Mouse (Mus musculus): ENCODE measurements around the gene Rnf11. TPM values are rescaled to one million over a fixed set of nuclear protein-coding genes. Genes with fewer than 3 reads are reported as not detected.

The Rnf11 gene
- polyA plus RNA-seq (2014; fragmentation: Nextera tagmentation; extraction: Ambion mirVana): 75.1 and 76.1 TPM in 2 replicates

DNA sequence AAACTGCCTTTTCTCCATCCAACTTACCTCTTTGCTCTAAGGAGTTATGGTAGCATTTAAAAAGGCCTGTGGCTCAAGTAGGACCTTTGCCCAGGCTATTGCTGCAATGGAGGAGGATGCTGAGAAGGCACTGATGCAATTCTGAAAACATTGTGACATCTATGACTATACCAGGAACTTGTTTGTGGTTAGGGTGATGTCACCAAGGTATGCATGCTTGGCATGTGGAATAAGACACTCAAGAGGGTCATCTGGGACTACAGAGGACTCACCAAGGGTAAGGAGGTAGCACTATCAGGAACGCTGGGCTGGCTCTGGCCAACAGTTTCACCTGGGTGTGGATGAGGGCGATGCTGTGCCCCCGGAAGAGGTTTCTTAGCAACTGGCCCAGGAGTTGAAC, at the start of gene Rnf11:
TSS of gene Rnf11 (minus strand) at position 108 of the 400 bp plus-strand sequence.
- Histone ChIP-seq H3K4me3 (ENCODE audit: low read depth, low read length) (no peak within 1 kb of the TSS), H3K27me3 (replicated peaks; ENCODE audit: control insufficient read depth, insufficient read depth, low read length) (no peaks in the 10 kb centered on the region), H3K36me3 (ENCODE audit: control insufficient read depth, insufficient read depth, low read length) (no peaks in the 10 kb centered on the region), H3K4me2 (ENCODE audit: low read depth, low read length) (no peak within 1 kb of the TSS), H3K4me1 (ENCODE audit: control insufficient read depth, insufficient read depth, low read length) (no peaks in the 10 kb centered on the region), H3K27ac (replicated peaks; ENCODE audit: low read depth, low read length) (no peak within 1 kb of the TSS), H3K9ac (ENCODE audit: low read depth, low read length) (no peak within 1 kb of the TSS), H3K9me3 (ENCODE audit: control insufficient read depth, low read length) (no peaks in the 10 kb centered on the region)
- ATAC-seq (ENCODE audit: low read depth) (no peak), DNase-seq (ENCODE audit: low spot score) (no peak)
- 75% methylated on average over 3 of the region's 3 CpGs for WGBS

DNA sequence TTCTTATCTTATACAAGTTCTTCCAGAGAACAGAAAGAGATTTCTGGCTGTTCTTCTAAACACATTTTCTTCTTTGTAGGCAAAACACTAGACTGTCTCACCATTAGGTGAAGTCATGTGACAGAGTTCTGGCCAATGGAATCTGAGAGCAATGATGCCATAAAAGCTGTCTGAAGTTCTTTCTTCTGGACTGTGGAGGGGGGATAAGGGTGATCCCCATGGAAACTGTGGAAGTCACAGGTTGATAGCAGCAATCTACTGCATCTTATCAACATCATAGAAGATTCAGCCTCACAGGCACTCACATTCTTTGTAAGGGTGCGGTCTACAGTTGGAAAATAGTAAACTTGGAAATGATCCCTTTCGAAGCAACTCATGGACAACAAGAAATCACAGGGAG, 46.6 kb upstream of the Rnf11 start, which contains the start of gene 4930522H14Rik:
TSS of gene 4930522H14Rik (minus strand) at position 187 of the 400 bp plus-strand sequence.
- Histone ChIP-seq H3K27ac (replicated peaks; ENCODE audit: low read depth, low read length) (no peak within 1 kb of the TSS), H3K4me3 (ENCODE audit: low read depth, low read length) (no peak within 1 kb of the TSS), H3K9me3 (ENCODE audit: control insufficient read depth, low read length) (no peaks in the 10 kb centered on the region), H3K36me3 (ENCODE audit: control insufficient read depth, insufficient read depth, low read length) (no peaks in the 10 kb centered on the region), H3K27me3 (replicated peaks; ENCODE audit: control insufficient read depth, insufficient read depth, low read length) (no peaks in the 10 kb centered on the region), H3K4me2 (ENCODE audit: low read depth, low read length) (no peak within 1 kb of the TSS), H3K4me1 (ENCODE audit: control insufficient read depth, insufficient read depth, low read length) (no peaks in the 10 kb centered on the region), H3K9ac (ENCODE audit: low read depth, low read length) (no peak within 1 kb of the TSS)
- DNase-seq (ENCODE audit: low spot score) (no peak), ATAC-seq (ENCODE audit: low read depth) (no peak)
- WGBS: 97% methylated on average over 2 of the region's 2 CpGs

DNA sequence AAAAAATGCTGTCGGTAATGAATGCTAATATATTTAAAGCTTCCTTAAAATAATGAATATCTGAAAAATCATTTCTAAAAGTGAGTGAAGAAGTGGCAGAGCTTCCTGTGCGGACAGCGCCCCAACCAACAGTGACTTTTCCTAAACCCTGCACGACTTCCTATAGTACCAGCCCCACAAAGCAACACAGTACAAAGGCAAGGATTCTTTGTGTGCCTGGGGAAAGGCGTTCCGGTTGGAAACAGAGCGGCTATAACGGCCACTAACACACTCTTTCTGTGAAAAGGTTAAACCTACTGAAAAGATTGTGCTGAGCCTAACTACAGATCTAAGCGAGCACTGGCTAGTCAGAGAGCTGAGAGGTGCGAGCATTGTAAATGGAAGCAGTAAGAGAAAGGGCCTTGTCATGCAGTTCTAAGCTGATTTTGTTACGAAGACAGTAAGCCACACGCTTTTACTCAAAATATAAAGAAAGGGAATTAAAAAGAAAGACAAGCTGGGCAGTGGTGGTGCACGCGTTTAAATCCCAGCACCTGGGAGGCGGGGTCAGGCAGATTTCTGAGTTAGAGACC, 45.8 kb upstream of the Rnf11 start:
- H3K27ac ChIP-seq (replicated peaks; ENCODE audit: low read depth, low read length): no peak overlapping the region
- H3K4me2 ChIP-seq (ENCODE audit: low read depth, low read length): no peak overlapping the region
- no peaks in the 10 kb centered on the region for H3K36me3 ChIP-seq (ENCODE audit: control insufficient read depth, insufficient read depth, low read length)
- no peaks in the 10 kb centered on the region for H3K27me3 ChIP-seq (replicated peaks; ENCODE audit: control insufficient read depth, insufficient read depth, low read length)
- no peaks in the 10 kb centered on the region for H3K9me3 ChIP-seq (ENCODE audit: control insufficient read depth, low read length)
- DNase-seq (ENCODE audit: low spot score): no peak
- H3K4me3 ChIP-seq (ENCODE audit: low read depth, low read length): no peak overlapping the region
- H3K9ac ChIP-seq (ENCODE audit: low read depth, low read length): no peak overlapping the region
- whole genome bisulfite sequencing: 51% methylated on average over 15 of the region's 15 CpGs
- no peak for ATAC-seq (ENCODE audit: low read depth)
- no peaks in the 10 kb centered on the region for H3K4me1 ChIP-seq (ENCODE audit: control insufficient read depth, insufficient read depth, low read length)

GRCm38 (mm10) chr4:109504885-109505284, 20.4 kb upstream of the Rnf11 start:
- no peaks in the 10 kb centered on the region for H3K9me3 ChIP-seq (ENCODE audit: control insufficient read depth, low read length)
- no peaks in the 10 kb centered on the region for H3K36me3 ChIP-seq (ENCODE audit: control insufficient read depth, insufficient read depth, low read length)
- H3K27ac ChIP-seq (replicated peaks; ENCODE audit: low read depth, low read length): no peak overlapping the region
- H3K4me3 ChIP-seq (ENCODE audit: low read depth, low read length): no peak overlapping the region
- WGBS: 5% methylated on average over 5 of the region's 5 CpGs
- no peaks in the 10 kb centered on the region for H3K4me1 ChIP-seq (ENCODE audit: control insufficient read depth, insufficient read depth, low read length)
- no peaks in the 10 kb centered on the region for H3K27me3 ChIP-seq (replicated peaks; ENCODE audit: control insufficient read depth, insufficient read depth, low read length)
- no peak overlapping the region for H3K9ac ChIP-seq (ENCODE audit: low read depth, low read length)
- H3K4me2 ChIP-seq (ENCODE audit: low read depth, low read length): no peak overlapping the region
- DNase-seq (ENCODE audit: low spot score) (peak; percentile 86), ATAC-seq (ENCODE audit: low read depth) (no peak)

GRCm38 (mm10) chr4:109498476-109498875, 13.9 kb upstream of the Rnf11 start:
- H3K4me3 ChIP-seq (ENCODE audit: low read depth, low read length): no peak overlapping the region
- ATAC-seq (ENCODE audit: low read depth) (no peak), DNase-seq (ENCODE audit: low spot score) (peak; percentile 42)
- H3K27ac ChIP-seq (replicated peaks; ENCODE audit: low read depth, low read length): no peak overlapping the region
- no peaks in the 10 kb centered on the region for H3K36me3 ChIP-seq (ENCODE audit: control insufficient read depth, insufficient read depth, low read length)
- no peaks in the 10 kb centered on the region for H3K9me3 ChIP-seq (ENCODE audit: control insufficient read depth, low read length)
- no peak overlapping the region for H3K4me2 ChIP-seq (ENCODE audit: low read depth, low read length)
- no peaks in the 10 kb centered on the region for H3K27me3 ChIP-seq (replicated peaks; ENCODE audit: control insufficient read depth, insufficient read depth, low read length)
- 36% methylated on average over 11 of the region's 11 CpGs for WGBS
- H3K4me1 ChIP-seq (ENCODE audit: control insufficient read depth, insufficient read depth, low read length): no peaks in the 10 kb centered on the region
- H3K9ac ChIP-seq (ENCODE audit: low read depth, low read length): no peak overlapping the region

- H3K27ac ChIP-seq (replicated peaks; ENCODE audit: low read depth, low read length): no peak overlapping the region
- no peaks in the 10 kb centered on the region for H3K27me3 ChIP-seq (replicated peaks; ENCODE audit: control insufficient read depth, insufficient read depth, low read length)
- no peaks in the 10 kb centered on the region for H3K36me3 ChIP-seq (ENCODE audit: control insufficient read depth, insufficient read depth, low read length)
- H3K4me3 ChIP-seq (ENCODE audit: low read depth, low read length): no peak overlapping the region
- ATAC-seq (ENCODE audit: low read depth) (no peak), DNase-seq (ENCODE audit: low spot score) (no peak)
- H3K9me3 ChIP-seq (ENCODE audit: control insufficient read depth, low read length): no peaks in the 10 kb centered on the region
- H3K4me2 ChIP-seq (ENCODE audit: low read depth, low read length): no peak overlapping the region
- no peak overlapping the region for H3K9ac ChIP-seq (ENCODE audit: low read depth, low read length)
- no peaks in the 10 kb centered on the region for H3K4me1 ChIP-seq (ENCODE audit: control insufficient read depth, insufficient read depth, low read length)
Observed at GRCm38 (mm10) chr4:109493581-109493980, 9.1 kb upstream of the Rnf11 start.

- no peak overlapping the region for H3K9ac ChIP-seq (ENCODE audit: low read depth, low read length)
- no peak for DNase-seq (ENCODE audit: low spot score)
- no peak overlapping the region for H3K4me3 ChIP-seq (ENCODE audit: low read depth, low read length)
- no peaks in the 10 kb centered on the region for H3K4me1 ChIP-seq (ENCODE audit: control insufficient read depth, insufficient read depth, low read length)
- H3K27ac ChIP-seq (replicated peaks; ENCODE audit: low read depth, low read length): no peak overlapping the region
- no peaks in the 10 kb centered on the region for H3K27me3 ChIP-seq (replicated peaks; ENCODE audit: control insufficient read depth, insufficient read depth, low read length)
- ATAC-seq (ENCODE audit: low read depth): no peak
- H3K36me3 ChIP-seq (ENCODE audit: control insufficient read depth, insufficient read depth, low read length): no peaks in the 10 kb centered on the region
- WGBS: 59% methylated on average over 1 of the region's 1 CpGs
- H3K9me3 ChIP-seq (ENCODE audit: control insufficient read depth, low read length): no peaks in the 10 kb centered on the region
- H3K4me2 ChIP-seq (ENCODE audit: low read depth, low read length): no peak overlapping the region
Observed at GRCm38 (mm10) chr4:109488812-109489211, 4.3 kb upstream of the Rnf11 start.

- no peaks in the 10 kb centered on the region for H3K27me3 ChIP-seq (replicated peaks; ENCODE audit: control insufficient read depth, insufficient read depth, low read length)
- ATAC-seq (ENCODE audit: low read depth): no peak
- no peaks in the 10 kb centered on the region for H3K36me3 ChIP-seq (ENCODE audit: control insufficient read depth, insufficient read depth, low read length)
- no peaks in the 10 kb centered on the region for H3K9me3 ChIP-seq (ENCODE audit: control insufficient read depth, low read length)
- no peaks in the 10 kb centered on the region for H3K4me1 ChIP-seq (ENCODE audit: control insufficient read depth, insufficient read depth, low read length)
- H3K4me3 ChIP-seq (ENCODE audit: low read depth, low read length): no peak overlapping the region
- no peak overlapping the region for H3K4me2 ChIP-seq (ENCODE audit: low read depth, low read length)
- H3K27ac ChIP-seq (replicated peaks; ENCODE audit: low read depth, low read length): no peak overlapping the region
- DNase-seq (ENCODE audit: low spot score): no peak
- no peak overlapping the region for H3K9ac ChIP-seq (ENCODE audit: low read depth, low read length)
- WGBS: 85% methylated on average over 1 of the region's 1 CpGs
Observed at GRCm38 (mm10) chr4:109482701-109483100, 1.8 kb downstream of the Rnf11 start.

DNA sequence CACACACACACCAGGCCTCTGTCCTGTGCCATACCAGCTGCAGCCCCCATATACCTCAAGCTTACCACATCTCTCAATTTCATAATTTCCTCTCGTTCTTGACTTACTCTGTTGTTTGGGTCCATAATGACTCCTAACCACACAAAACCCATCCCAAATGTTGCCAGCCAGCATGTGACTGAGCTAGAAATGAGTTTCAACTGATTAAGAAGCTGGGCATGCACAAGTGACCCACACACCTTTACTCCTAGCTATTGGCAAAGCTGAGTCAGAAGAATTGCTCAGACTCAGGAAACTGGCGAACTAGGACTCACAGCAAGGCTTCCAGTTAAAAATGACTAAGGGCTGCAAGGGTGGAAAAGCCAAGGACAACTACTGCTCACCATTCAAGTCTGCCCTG, 3.1 kb downstream of the Rnf11 start:
- WGBS: 74% methylated on average over 2 of the region's 2 CpGs
- Histone ChIP-seq H3K4me1 (ENCODE audit: control insufficient read depth, insufficient read depth, low read length) (no peaks in the 10 kb centered on the region), H3K9me3 (ENCODE audit: control insufficient read depth, low read length) (no peaks in the 10 kb centered on the region), H3K27me3 (replicated peaks; ENCODE audit: control insufficient read depth, insufficient read depth, low read length) (no peaks in the 10 kb centered on the region), H3K36me3 (ENCODE audit: control insufficient read depth, insufficient read depth, low read length) (no peaks in the 10 kb centered on the region), H3K9ac (ENCODE audit: low read depth, low read length) (no peak overlapping the region), H3K4me3 (ENCODE audit: low read depth, low read length) (no peak overlapping the region), H3K4me2 (ENCODE audit: low read depth, low read length) (no peak overlapping the region), H3K27ac (replicated peaks; ENCODE audit: low read depth, low read length) (no peak overlapping the region)
- ATAC-seq (ENCODE audit: low read depth) (no peak), DNase-seq (ENCODE audit: low spot score) (no peak)
